Mouse (Mus musculus) stomach, embryonic 14.5 days (tissue): ENCODE measurements at regions not wholly inside any gene's neighbourhood (a gene's known extent, or its start where the extent isn't known, plus 50 kb on each side); places are given as distances from the start of the nearest gene placed in this dataset.

Source experiments
- ATAC-seq: fragments of 200-750 bp; cut with Nextera tagmentation; 2 replicates; pipeline ENCODE4 v1.8.0; 2017; ENCODE audit warnings: low read depth, moderate TSS enrichment; ENCODE audit not compliant: insufficient number of reproducible peaks, insufficient read depth, low FRiP score
- H3K27ac ChIP-seq: fragments of 300-500 bp; sonication (generic); 2 replicates; pipeline ENCODE4 v1.5.1; 2014; ENCODE audit warnings: mild to moderate bottlenecking, low read length, moderate library complexity, mixed read lengths
- H3K27me3 ChIP-seq: fragments of 300-500 bp; sonication (generic); 2 replicates; pipeline ENCODE4 v1.6.1; 2014; ENCODE audit warnings: low read length, control low read depth, mixed read lengths; ENCODE audit not compliant: control insufficient read depth, insufficient read depth
- H3K36me3 ChIP-seq: fragments of 300-500 bp; sonication (generic); 2 replicates; pipeline ENCODE4 v1.6.1; 2014; ENCODE audit warnings: mild to moderate bottlenecking, control low read depth, low read length, moderate library complexity, mixed read lengths; ENCODE audit not compliant: control insufficient read depth, insufficient read depth
- H3K4me1 ChIP-seq: fragments of 300-500 bp; sonication (generic); 2 replicates; pipeline ENCODE4 v1.6.1; 2014; ENCODE audit warnings: low read length, control low read depth, mixed read lengths; ENCODE audit not compliant: control insufficient read depth, insufficient read depth
- H3K4me2 ChIP-seq: fragments of 300-500 bp; sonication (generic); replicated peaks from 2 replicates; pipeline ENCODE4 v1.6.1; 2014; ENCODE audit warnings: low read depth, low read length, control low read depth
- H3K4me3 ChIP-seq: fragments of 300-500 bp; sonication (generic); 2 replicates; pipeline ENCODE4 v1.5.1; 2014; ENCODE audit warnings: low read depth, low read length, control low read depth
- H3K9ac ChIP-seq: fragments of 300-500 bp; sonication (generic); replicated peaks from 2 replicates; pipeline ENCODE4 v1.6.1; 2014; ENCODE audit warnings: low read depth, mild to moderate bottlenecking, control low read depth, low read length, moderate library complexity, mixed read lengths
- H3K9me3 ChIP-seq: fragments of 300-500 bp; sonication (generic); 2 replicates; pipeline ENCODE4 v1.6.1; 2016; ENCODE audit warnings: low read depth, low read length, control low read depth; ENCODE audit not compliant: control insufficient read depth
- WGBS: fragments of 180-500 bp; shearing (Covaris S2); extraction: QIAGEN DNeasy Blood & Tissue Kit; methylation state at CpG from one replicate; pipeline ENCODE4 v1.1.7; 2014; 5-methylcytosine and 5-hydroxymethylcytosine counted together

GRCm38 (mm10) chr13:32465041-32465682 lies 126.6 kb upstream of the Gmds start:
- Histone ChIP-seq H3K27me3 (no peaks in the 10 kb centered on the region), H3K36me3 (no peaks in the 10 kb centered on the region), H3K4me1 (no peaks in the 10 kb centered on the region), H3K27ac (no peak overlapping the region), H3K9me3 (no peaks in the 10 kb centered on the region), H3K4me3 (no peak overlapping the region), H3K9ac (no peak overlapping the region), H3K4me2 (no peak overlapping the region)
- 86% methylated on average over 6 of the region's 6 CpGs for WGBS
- ATAC-seq = no peak

- no peak for ATAC-seq
- H3K4me2 ChIP-seq = no peak overlapping the region
- no peaks in the 10 kb centered on the region for H3K27me3 ChIP-seq
- H3K4me1 ChIP-seq = no peaks in the 10 kb centered on the region
- no peak overlapping the region for H3K27ac ChIP-seq
- H3K9ac ChIP-seq = no peak overlapping the region
- H3K4me3 ChIP-seq = no peak overlapping the region
- H3K9me3 ChIP-seq = no peaks in the 10 kb centered on the region
- H3K36me3 ChIP-seq = no peaks in the 10 kb centered on the region
- WGBS = 69% methylated on average over 11 of the region's 11 CpGs
Measured at GRCm38 (mm10) chr13:32454419-32455146, 116.0 kb upstream of the Gmds start.

GRCm38 (mm10) chr13:32449710-32450417 lies 111.3 kb upstream of the Gmds start:
- Histone ChIP-seq H3K27ac (no peak overlapping the region; the same call in 1 of the 2 replicates), H3K36me3 (no peaks in the 10 kb centered on the region), H3K4me3 (no peak overlapping the region), H3K4me1 (no peaks in the 10 kb centered on the region), H3K27me3 (no peaks in the 10 kb centered on the region), H3K9ac (no peak overlapping the region), H3K4me2 (no peak overlapping the region), H3K9me3 (no peaks in the 10 kb centered on the region)
- peak; percentile 77; the same call in 1 of the 2 replicates for ATAC-seq
- WGBS = 61% methylated on average over 8 of the region's 8 CpGs

GRCm38 (mm10) chr13:32444531-32444930 lies 106.0 kb upstream of the Gmds start:
- ATAC-seq = no peak
- H3K36me3 ChIP-seq = no peaks in the 10 kb centered on the region
- H3K9me3 ChIP-seq = no peaks in the 10 kb centered on the region
- H3K4me3 ChIP-seq = no peak overlapping the region
- H3K9ac ChIP-seq = no peak overlapping the region
- H3K27ac ChIP-seq = no peak overlapping the region
- H3K27me3 ChIP-seq = no peaks in the 10 kb centered on the region
- no peaks in the 10 kb centered on the region for H3K4me1 ChIP-seq
- no peak overlapping the region for H3K4me2 ChIP-seq
- WGBS = 67% methylated on average over 3 of the region's 3 CpGs

GRCm38 (mm10) chr13:32442025-32442424 lies 103.5 kb upstream of the Gmds start:
- Histone ChIP-seq H3K27ac (no peak overlapping the region), H3K9me3 (no peaks in the 10 kb centered on the region), H3K9ac (no peak overlapping the region), H3K4me3 (no peak overlapping the region), H3K36me3 (no peaks in the 10 kb centered on the region), H3K4me1 (no peaks in the 10 kb centered on the region), H3K27me3 (no peaks in the 10 kb centered on the region), H3K4me2 (no peak overlapping the region)
- WGBS = 82% methylated on average over 13 of the region's 13 CpGs
- ATAC-seq = no peak

GRCm38 (mm10) chr13:32435136-32435535 lies 96.6 kb upstream of the Gmds start:
- Histone ChIP-seq H3K9me3 (no peaks in the 10 kb centered on the region), H3K36me3 (no peaks in the 10 kb centered on the region), H3K27me3 (no peaks in the 10 kb centered on the region), H3K4me2 (no peak overlapping the region), H3K4me3 (no peak overlapping the region), H3K9ac (no peak overlapping the region), H3K4me1 (no peaks in the 10 kb centered on the region), H3K27ac (no peak overlapping the region)
- WGBS = 76% methylated on average over 5 of the region's 5 CpGs
- ATAC-seq = no peak

- Histone ChIP-seq H3K4me1 (no peaks in the 10 kb centered on the region), H3K4me2 (no peak overlapping the region), H3K27ac (no peak overlapping the region), H3K9me3 (no peaks in the 10 kb centered on the region), H3K27me3 (no peaks in the 10 kb centered on the region), H3K4me3 (no peak overlapping the region), H3K9ac (no peak overlapping the region), H3K36me3 (no peaks in the 10 kb centered on the region)
- ATAC-seq = no peak
- 68% methylated on average over 3 of the region's 3 CpGs for WGBS
Measured at GRCm38 (mm10) chr13:32428482-32428881, 89.9 kb upstream of the Gmds start.

GRCm38 (mm10) chr13:32426906-32427305 lies 88.4 kb upstream of the Gmds start:
- Histone ChIP-seq H3K4me3 (no peak overlapping the region), H3K27me3 (no peaks in the 10 kb centered on the region), H3K27ac (no peak overlapping the region), H3K4me1 (no peaks in the 10 kb centered on the region), H3K36me3 (no peaks in the 10 kb centered on the region), H3K9ac (no peak overlapping the region), H3K4me2 (no peak overlapping the region), H3K9me3 (no peaks in the 10 kb centered on the region)
- 85% methylated on average over 13 of the region's 13 CpGs for WGBS
- no peak for ATAC-seq
